Mouse (Mus musculus): ENCODE measurements at regions not wholly inside any gene's neighbourhood (a gene's known extent, or its start where the extent isn't known, plus 50 kb on each side); places are given as distances from the start of the nearest gene placed in this dataset.
"Not testable (repeated sequence)": the region's sequence is repeated elsewhere in the genome, so short reads cannot be mapped to it uniquely, and the experiment has no call there.

GRCm38 (mm10) chr1:168709017-168709681 lies 277.1 kb upstream of the Pbx1 start:
- intact Hi-C loops (cut with DNase I) = no loop called here
- no peak for DNase-seq

GRCm38 (mm10) chr1:168708161-168708865 lies 276.2 kb upstream of the Pbx1 start:
- no peak for DNase-seq
- intact Hi-C loops (cut with DNase I) = no loop called here

- intact Hi-C loops (cut with DNase I) = no loop called here
- no peak for DNase-seq
Measured at GRCm38 (mm10) chr1:168697386-168697785, 265.3 kb upstream of the Pbx1 start.

- no peak for DNase-seq
- intact Hi-C loops (cut with DNase I) = no loop called here
Measured at GRCm38 (mm10) chr1:168686821-168687220, 254.8 kb upstream of the Pbx1 start.

GRCm38 (mm10) chr1:168685147-168685546 lies 253.1 kb upstream of the Pbx1 start:
- DNase-seq = no peak
- intact Hi-C loops (cut with DNase I) = no loop called here

GRCm38 (mm10) chr1:168681685-168682491 lies 249.8 kb upstream of the Pbx1 start:
- intact Hi-C loops (cut with DNase I) = no loop called here
- DNase-seq = no peak

GRCm38 (mm10) chr1:168680674-168681073 lies 248.6 kb upstream of the Pbx1 start:
- no peak for DNase-seq
- intact Hi-C loops (cut with DNase I) = no loop called here

GRCm38 (mm10) chr1:168676418-168677413 lies 244.6 kb upstream of the Pbx1 start:
- DNase-seq = peak; percentile 20
- intact Hi-C loops (cut with DNase I) = loop anchor here (5.0 kb wide), 1 partner anchor 244 kb away; the partner anchor contains the start of gene Pbx1

GRCm38 (mm10) chr1:168675741-168676140 lies 243.7 kb upstream of the Pbx1 start:
- DNase-seq = no peak
- intact Hi-C loops (cut with DNase I) = loop anchor here (5.0 kb wide), 1 partner anchor 243 kb away; the partner anchor contains the start of gene Pbx1

- DNase-seq = peak; percentile 21
- intact Hi-C loops (cut with DNase I) = no loop called here
Measured at GRCm38 (mm10) chr1:168662755-168663284, 230.8 kb upstream of the Pbx1 start.

- intact Hi-C loops (cut with DNase I) = no loop called here
- DNase-seq = no peak
Measured at GRCm38 (mm10) chr1:168660956-168661355, 228.9 kb upstream of the Pbx1 start.

- intact Hi-C loops (cut with DNase I) = no loop called here
- no peak for DNase-seq
Measured at GRCm38 (mm10) chr1:168659578-168659977, 227.5 kb upstream of the Pbx1 start.

GRCm38 (mm10) chr1:168632837-168633236 lies 200.8 kb upstream of the Pbx1 start:
- intact Hi-C loops (cut with DNase I) = no loop called here
- no peak for DNase-seq

- intact Hi-C loops (cut with DNase I) = no loop called here
Measured at GRCm38 (mm10) chr1:168631979-168632378, 199.9 kb upstream of the Pbx1 start.

GRCm38 (mm10) chr1:168601967-168602366 lies 169.9 kb upstream of the Pbx1 start:
- intact Hi-C loops (cut with DNase I); DNase-seq: not testable (repeated sequence)

More at GRCm38 (mm10) chr1:168631979-168632378, 199.9 kb upstream of the Pbx1 start:
- DNase-seq = no peak

- intact Hi-C loops (cut with DNase I) = no loop called here
- no peak for DNase-seq
Measured at GRCm38 (mm10) chr1:168600461-168601160, 168.5 kb upstream of the Pbx1 start.

- intact Hi-C loops (cut with DNase I) = no loop called here
- no peak for DNase-seq
Measured at GRCm38 (mm10) chr1:168598191-168598667, 166.2 kb upstream of the Pbx1 start.

- intact Hi-C loops (cut with DNase I) = no loop called here
- DNase-seq = no peak
Measured at GRCm38 (mm10) chr1:168597495-168597894, 165.4 kb upstream of the Pbx1 start.

GRCm38 (mm10) chr1:168584137-168584536 lies 152.1 kb upstream of the Pbx1 start:
- DNase-seq = peak; percentile 6
- intact Hi-C loops (cut with DNase I) = no loop called here
